In genomic region chr17:32349037-32349732, GRCm38 (mm10) we compare ENCODE assay signal across 7 mouse cellular contexts. TPM values are rescaled to one million over a fixed set of nuclear protein-coding genes. Genes with fewer than 3 reads are reported as not detected.
A peak's percentile ranks its signal among the peaks of the same experiment; 100 is the strongest.
DNase-seq lines count a peak whose midpoint lies in the region; ATAC-seq and TF ChIP-seq lines count a peak whose summit lies in the region.

No protein-coding gene starts in this region.

- TF ChIP-seq EP300 in heart, postnatal 0 days (IDR thresholded peaks at IDR 0.05; ENCODE audit: low read depth): no peak

- peak; percentile 12 for ATAC-seq in heart, postnatal 0 days (ENCODE audit: insufficient read depth, low read depth)
- no peak for ATAC-seq in limb, embryonic 12.5 days (ENCODE audit: insufficient number of reproducible peaks, insufficient read depth, low FRiP score, low TSS enrichment, low read depth)
- ATAC-seq in midbrain, embryonic 12.5 days (ENCODE audit: low FRiP score, low read depth): no peak

- no peaks in the 10 kb centered on the region for H3K27me3 ChIP-seq in embryonic facial prominence, embryonic 10.5 days (replicated peaks; ENCODE audit: low read depth, poor library complexity, severe bottlenecking)
- no peaks in the 10 kb centered on the region for H3K27me3 ChIP-seq in heart, postnatal 0 days (ENCODE audit: control insufficient read depth, insufficient read depth, low read length)
- H3K27me3 ChIP-seq in limb, embryonic 12.5 days: no peaks in the 10 kb centered on the region
- H3K27me3 ChIP-seq in midbrain, embryonic 12.5 days: no peaks in the 10 kb centered on the region

- peak overlapping the region; percentile 89 for H3K4me3 ChIP-seq in embryonic facial prominence, embryonic 10.5 days
- peak overlapping the region; percentile 71 for H3K4me3 ChIP-seq in heart, postnatal 0 days (ENCODE audit: low read depth, low read length)
- peak overlapping the region; percentile 81 for H3K4me3 ChIP-seq in limb, embryonic 12.5 days (replicated peaks)
- peak overlapping the region; percentile 79 for H3K4me3 ChIP-seq in midbrain, embryonic 12.5 days

- H3K27ac ChIP-seq in embryonic facial prominence, embryonic 10.5 days (replicated peaks): peak overlapping the region; percentile 90; the same call in 1 of the 2 replicates
- peak overlapping the region; percentile 90 for H3K27ac ChIP-seq in heart, postnatal 0 days (ENCODE audit: low read depth)
- peak overlapping the region; percentile 41 for H3K27ac ChIP-seq in limb, embryonic 12.5 days
- no peak overlapping the region for H3K27ac ChIP-seq in midbrain, embryonic 12.5 days (replicated peaks)

- WGBS in embryonic facial prominence, embryonic 10.5 days: 15% methylated on average over 4 of the region's 4 CpGs
- WGBS in heart, postnatal 0 days: 4% methylated on average over 4 of the region's 4 CpGs
- WGBS in limb, embryonic 12.5 days: 19% methylated on average over 4 of the region's 4 CpGs
- 14% methylated on average over 4 of the region's 4 CpGs for WGBS in midbrain, embryonic 12.5 days

- H3K4me2 ChIP-seq in heart, postnatal 0 days (ENCODE audit: low read depth, low read length): peak overlapping the region; percentile 80
- H3K4me2 ChIP-seq in limb, embryonic 12.5 days: peak overlapping the region; percentile 84
- peak overlapping the region; percentile 73 for H3K4me2 ChIP-seq in midbrain, embryonic 12.5 days (replicated peaks)

- peak overlapping the region; percentile 78 for H3K9ac ChIP-seq in heart, postnatal 0 days (replicated peaks; ENCODE audit: low read depth, low read length)
- peak overlapping the region; percentile 76; the same call in 1 of the 2 replicates for H3K9ac ChIP-seq in limb, embryonic 12.5 days (replicated peaks)
- H3K9ac ChIP-seq in midbrain, embryonic 12.5 days (replicated peaks): peak overlapping the region; percentile 78

- peaks cover 23% of the 10 kb centered on the region for H3K36me3 ChIP-seq in embryonic facial prominence, embryonic 10.5 days (replicated peaks)
- H3K36me3 ChIP-seq in heart, postnatal 0 days (replicated peaks; ENCODE audit: control insufficient read depth, insufficient read depth, low read length): peaks cover 10% of the 10 kb centered on the region
- peaks cover 25% of the 10 kb centered on the region for H3K36me3 ChIP-seq in limb, embryonic 12.5 days
- H3K36me3 ChIP-seq in midbrain, embryonic 12.5 days: peaks cover 12% of the 10 kb centered on the region

- peak; percentile 89 for TF ChIP-seq CTCF in heart, postnatal 0 days (IDR thresholded peaks at IDR 0.05; ENCODE audit: low read depth)

- peak; percentile 81 for DNase-seq in CD4-positive helper T cell, adult 2 months (ENCODE audit: low read depth, low spot score)
- peak; percentile 60 for DNase-seq in MEL-GATA-1-ER (ENCODE audit: extremely low read depth, low read depth)
- DNase-seq in embryonic facial prominence, embryonic 10.5 days (ENCODE audit: low spot score): peak; percentile 61
- DNase-seq in heart, postnatal 0 days (ENCODE audit: low spot score): peak; percentile 63
- peak; percentile 69 for DNase-seq in thymus, postnatal 0 days (ENCODE audit: low spot score)

- H3K9me3 ChIP-seq in embryonic facial prominence, embryonic 10.5 days: no peaks in the 10 kb centered on the region
- no peaks in the 10 kb centered on the region for H3K9me3 ChIP-seq in heart, postnatal 0 days (replicated peaks; ENCODE audit: control insufficient read depth, low read length)
- H3K9me3 ChIP-seq in limb, embryonic 12.5 days: no peaks in the 10 kb centered on the region
- H3K9me3 ChIP-seq in midbrain, embryonic 12.5 days: no peaks in the 10 kb centered on the region

- peaks cover 19% of the 10 kb centered on the region for H3K4me1 ChIP-seq in embryonic facial prominence, embryonic 10.5 days
- peaks cover 17% of the 10 kb centered on the region; the same call in 1 of the 2 replicates for H3K4me1 ChIP-seq in heart, postnatal 0 days (ENCODE audit: control insufficient read depth, insufficient read depth)
- peaks cover 18% of the 10 kb centered on the region for H3K4me1 ChIP-seq in limb, embryonic 12.5 days (replicated peaks)
- H3K4me1 ChIP-seq in midbrain, embryonic 12.5 days: peaks cover 21% of the 10 kb centered on the region

RNA-seq across cellular contexts. Expression of gene Akap8l, which starts 1.2 kb away (rescaled TPM):
- polyA plus RNA-seq in embryonic facial prominence, embryonic 10.5 days (2016; fragmentation: Nextera tagmentation; extraction: Ambion mirVana): 93.0 and 94.5 TPM in 2 replicates
- total RNA-seq in heart, postnatal 0 days (2014; rRNA removed; ENCODE audit: low replicate concordance): 38.5 and 80.6 TPM in 2 replicates
- polyA plus RNA-seq in heart, postnatal 0 days (2015; fragmentation: Nextera tagmentation; extraction: Ambion mirVana): 66.4 and 70.8 TPM in 2 replicates
- polyA plus RNA-seq in limb, embryonic 12.5 days (2016; fragmentation: Nextera tagmentation; extraction: Ambion mirVana): 112 and 120 TPM in 2 replicates
- polyA plus RNA-seq in midbrain, embryonic 12.5 days (2016; fragmentation: Nextera tagmentation; extraction: Ambion mirVana): 131 and 133 TPM in 2 replicates
- 62.4 and 66.4 TPM in 2 replicates for polyA plus RNA-seq in thymus, postnatal 0 days (2015; fragmentation: Nextera tagmentation; extraction: Ambion mirVana)

RNA-seq across cellular contexts. Expression of gene Akap8, which starts 28.1 kb away (rescaled TPM):
- 152 and 159 TPM in 2 replicates for polyA plus RNA-seq in embryonic facial prominence, embryonic 10.5 days (2016; fragmentation: Nextera tagmentation; extraction: Ambion mirVana)
- 65.8 and 110 TPM in 2 replicates for total RNA-seq in heart, postnatal 0 days (2014; rRNA removed; ENCODE audit: low replicate concordance)
- 31.0 and 40.2 TPM in 2 replicates for polyA plus RNA-seq in heart, postnatal 0 days (2015; fragmentation: Nextera tagmentation; extraction: Ambion mirVana)
- 151 and 153 TPM in 2 replicates for polyA plus RNA-seq in limb, embryonic 12.5 days (2016; fragmentation: Nextera tagmentation; extraction: Ambion mirVana)
- 140 and 151 TPM in 2 replicates for polyA plus RNA-seq in midbrain, embryonic 12.5 days (2016; fragmentation: Nextera tagmentation; extraction: Ambion mirVana)
- 73.0 and 82.9 TPM in 2 replicates for polyA plus RNA-seq in thymus, postnatal 0 days (2015; fragmentation: Nextera tagmentation; extraction: Ambion mirVana)

RNA-seq across cellular contexts. Expression of gene Wiz, which starts 40.1 kb away (rescaled TPM):
- polyA plus RNA-seq in embryonic facial prominence, embryonic 10.5 days (2016; fragmentation: Nextera tagmentation; extraction: Ambion mirVana): 35.1 and 35.2 TPM in 2 replicates
- total RNA-seq in heart, postnatal 0 days (2014; rRNA removed; ENCODE audit: low replicate concordance): 14.2 and 21.4 TPM in 2 replicates
- polyA plus RNA-seq in heart, postnatal 0 days (2015; fragmentation: Nextera tagmentation; extraction: Ambion mirVana): 6.8 and 7.0 TPM in 2 replicates
- 30.0 and 37.3 TPM in 2 replicates for polyA plus RNA-seq in limb, embryonic 12.5 days (2016; fragmentation: Nextera tagmentation; extraction: Ambion mirVana)
- polyA plus RNA-seq in midbrain, embryonic 12.5 days (2016; fragmentation: Nextera tagmentation; extraction: Ambion mirVana): 47.2 and 50.2 TPM in 2 replicates
- polyA plus RNA-seq in thymus, postnatal 0 days (2015; fragmentation: Nextera tagmentation; extraction: Ambion mirVana): 13.2 and 15.3 TPM in 2 replicates

RNA-seq across cellular contexts. Expression of gene Rasal3, which starts 54.2 kb away (rescaled TPM):
- 0.64 and 0.85 TPM in 2 replicates for polyA plus RNA-seq in embryonic facial prominence, embryonic 10.5 days (2016; fragmentation: Nextera tagmentation; extraction: Ambion mirVana)
- total RNA-seq in heart, postnatal 0 days (2014; rRNA removed; ENCODE audit: low replicate concordance): 7.3 and 15.0 TPM in 2 replicates
- 0.40 TPM in 2 replicates for polyA plus RNA-seq in heart, postnatal 0 days (2015; fragmentation: Nextera tagmentation; extraction: Ambion mirVana)
- polyA plus RNA-seq in limb, embryonic 12.5 days (2016; fragmentation: Nextera tagmentation; extraction: Ambion mirVana): 0.87 and 1.1 TPM in 2 replicates
- polyA plus RNA-seq in midbrain, embryonic 12.5 days (2016; fragmentation: Nextera tagmentation; extraction: Ambion mirVana): 0.59 and 1.1 TPM in 2 replicates
- polyA plus RNA-seq in thymus, postnatal 0 days (2015; fragmentation: Nextera tagmentation; extraction: Ambion mirVana): 164 and 165 TPM in 2 replicates
